Mouse (Mus musculus) megakaryocyte, adult 5-6 weeks (primary cell): Measurements from ENCODE around the gene Gprc5c. TPM values are rescaled to one million over a fixed set of nuclear protein-coding genes. Genes with fewer than 3 reads are reported as not detected.

Experiments used
- ATAC-seq: 2 replicates; pipeline ENCODE4 v1.8.0; 2016; ENCODE audit warnings: mild to moderate bottlenecking, inconsistent platforms; ENCODE audit not compliant: poor library complexity, severe bottlenecking
- total RNA-seq, 2 experiments: library from RNA; stranded (forward) in 1 of 2; stranded (reverse) in 1 of 2; fragments of 153-499, 151-499 nt in 1 of 2; fragments of 221-1000, 200-1000 nt in 1 of 2; gene quantifications; 2 replicates each; pipeline versions ENCODE4 v1.2.3 to v1.2.4; 2015 to 2017

Gene Gprc5c
- total RNA-seq (2015) (0.04 and 0.32 TPM in 2 replicates), total RNA-seq (2017) (0.37 and 0.89 TPM in 2 replicates)

- ATAC-seq: peak; percentile 51
These were observed at the start of gene Gprc5c for GRCm38 (mm10) chr11:114850452-114851268. TSS of gene Gprc5c (plus strand) at chr11:114851152.

GRCm38 (mm10) chr11:114801906-114802305 lies 49.0 kb upstream of the Gprc5c start:
- no peak for ATAC-seq

- ATAC-seq: no peak
These were observed 48.2 kb upstream of the Gprc5c start for GRCm38 (mm10) chr11:114802540-114803267.

DNA sequence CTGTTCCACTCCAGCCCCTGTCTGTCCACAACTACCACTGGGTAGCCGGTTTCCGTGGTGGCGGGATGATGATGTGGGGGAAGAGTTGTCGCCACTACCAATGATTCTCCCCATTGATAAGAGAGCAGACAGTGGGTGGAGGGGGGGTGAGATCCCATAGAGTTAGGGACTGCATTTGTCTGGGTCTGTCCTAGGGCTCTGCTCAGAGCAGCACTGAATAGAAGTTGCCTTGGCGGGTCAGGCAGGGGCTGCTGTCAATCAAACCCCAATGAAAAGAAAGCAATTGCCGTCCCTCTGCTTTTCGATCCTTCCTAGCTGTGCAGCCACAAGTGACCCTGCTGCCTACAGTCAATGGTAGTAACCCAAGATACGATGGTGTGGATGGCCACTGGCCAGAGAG lies 47.0 kb upstream of the Gprc5c start:
- ATAC-seq: no peak

DNA sequence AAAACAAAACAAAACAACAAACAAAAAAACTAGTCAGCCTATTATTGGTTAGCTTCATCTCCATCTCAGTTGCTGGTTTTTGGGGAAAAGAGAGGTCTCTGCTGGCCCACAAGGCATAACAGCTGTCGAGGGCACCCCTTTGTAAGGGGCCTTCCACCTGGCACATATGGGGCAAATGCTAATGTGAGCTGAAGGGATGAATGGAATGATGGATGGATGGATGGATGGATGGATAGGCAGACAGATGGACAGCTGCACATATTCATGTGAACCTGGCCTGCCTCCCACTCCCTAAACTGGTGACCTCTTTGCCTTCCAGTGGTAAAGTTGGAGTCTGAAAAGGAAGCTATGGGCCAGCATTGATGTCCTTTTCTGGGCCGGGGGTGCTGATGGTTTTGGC lies 43.9 kb upstream of the Gprc5c start:
- ATAC-seq: no peak

- ATAC-seq: no peak; the same call in 1 of the 2 replicates
These were observed 43.1 kb upstream of the Gprc5c start for GRCm38 (mm10) chr11:114807686-114808427.

- no peak for ATAC-seq
These were observed 41.6 kb upstream of the Gprc5c start for GRCm38 (mm10) chr11:114809371-114809770.

- no peak for ATAC-seq
These were observed 40.6 kb upstream of the Gprc5c start for GRCm38 (mm10) chr11:114810344-114810743.

GRCm38 (mm10) chr11:114812731-114813240 lies 38.2 kb upstream of the Gprc5c start:
- peak; percentile 85 for ATAC-seq

- peak; percentile 27; the same call in 1 of the 2 replicates for ATAC-seq
These were observed 35.9 kb upstream of the Gprc5c start for GRCm38 (mm10) chr11:114814873-114815592.

- ATAC-seq: no peak
These were observed 34.0 kb upstream of the Gprc5c start for GRCm38 (mm10) chr11:114816934-114817333.

- peak; percentile 67 for ATAC-seq
These were observed 32.8 kb upstream of the Gprc5c start for GRCm38 (mm10) chr11:114818185-114818584.

DNA sequence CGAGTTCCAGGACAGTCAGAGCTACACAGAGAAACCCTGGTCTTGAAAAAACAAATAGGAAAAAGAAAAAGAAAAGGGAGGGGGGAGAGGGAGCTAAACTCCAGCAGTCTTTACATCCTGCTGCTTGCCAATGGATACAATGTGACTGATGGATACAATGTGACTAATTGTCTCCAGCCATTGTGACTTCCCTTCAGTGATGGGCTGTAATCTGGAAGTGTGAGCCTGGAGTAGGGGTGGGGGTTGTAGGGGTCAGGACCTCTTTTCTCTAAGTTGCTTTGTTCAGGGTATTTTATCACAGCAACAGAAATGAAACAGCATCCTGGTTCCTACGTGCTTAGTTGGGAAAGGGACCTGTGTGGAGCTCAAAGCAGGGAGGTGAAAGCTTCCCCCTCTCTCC lies 31.8 kb upstream of the Gprc5c start:
- no peak for ATAC-seq

GRCm38 (mm10) chr11:114820444-114820843 lies 30.5 kb upstream of the Gprc5c start:
- ATAC-seq: no peak

- ATAC-seq: peak; percentile 68
These were observed 29.6 kb upstream of the Gprc5c start for GRCm38 (mm10) chr11:114821325-114821724.

- no peak for ATAC-seq
These were observed 28.2 kb upstream of the Gprc5c start for GRCm38 (mm10) chr11:114822727-114823126.

GRCm38 (mm10) chr11:114823199-114823725 lies 27.7 kb upstream of the Gprc5c start:
- no peak for ATAC-seq

DNA sequence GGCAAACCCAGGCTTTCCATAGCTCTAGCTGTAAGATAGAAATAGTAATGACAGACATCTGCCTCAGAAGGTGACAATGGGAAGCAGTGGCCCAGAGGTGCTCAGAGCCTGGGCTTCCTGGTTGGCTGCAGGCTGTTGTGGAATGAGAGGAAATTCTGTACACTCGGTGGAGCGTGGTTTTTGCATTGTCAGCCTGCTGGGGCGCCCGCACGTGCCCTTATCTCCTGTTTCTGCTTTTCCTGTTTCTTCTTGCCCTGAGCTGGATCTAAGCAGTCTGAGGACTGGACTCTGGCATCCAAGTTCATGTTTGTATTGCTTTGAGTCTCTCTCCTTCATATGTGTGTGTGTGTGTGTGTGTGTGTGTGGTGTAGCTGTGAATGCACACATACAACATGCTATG lies 24.3 kb upstream of the Gprc5c start:
- ATAC-seq: peak; percentile 44; the same call in 1 of the 2 replicates

DNA sequence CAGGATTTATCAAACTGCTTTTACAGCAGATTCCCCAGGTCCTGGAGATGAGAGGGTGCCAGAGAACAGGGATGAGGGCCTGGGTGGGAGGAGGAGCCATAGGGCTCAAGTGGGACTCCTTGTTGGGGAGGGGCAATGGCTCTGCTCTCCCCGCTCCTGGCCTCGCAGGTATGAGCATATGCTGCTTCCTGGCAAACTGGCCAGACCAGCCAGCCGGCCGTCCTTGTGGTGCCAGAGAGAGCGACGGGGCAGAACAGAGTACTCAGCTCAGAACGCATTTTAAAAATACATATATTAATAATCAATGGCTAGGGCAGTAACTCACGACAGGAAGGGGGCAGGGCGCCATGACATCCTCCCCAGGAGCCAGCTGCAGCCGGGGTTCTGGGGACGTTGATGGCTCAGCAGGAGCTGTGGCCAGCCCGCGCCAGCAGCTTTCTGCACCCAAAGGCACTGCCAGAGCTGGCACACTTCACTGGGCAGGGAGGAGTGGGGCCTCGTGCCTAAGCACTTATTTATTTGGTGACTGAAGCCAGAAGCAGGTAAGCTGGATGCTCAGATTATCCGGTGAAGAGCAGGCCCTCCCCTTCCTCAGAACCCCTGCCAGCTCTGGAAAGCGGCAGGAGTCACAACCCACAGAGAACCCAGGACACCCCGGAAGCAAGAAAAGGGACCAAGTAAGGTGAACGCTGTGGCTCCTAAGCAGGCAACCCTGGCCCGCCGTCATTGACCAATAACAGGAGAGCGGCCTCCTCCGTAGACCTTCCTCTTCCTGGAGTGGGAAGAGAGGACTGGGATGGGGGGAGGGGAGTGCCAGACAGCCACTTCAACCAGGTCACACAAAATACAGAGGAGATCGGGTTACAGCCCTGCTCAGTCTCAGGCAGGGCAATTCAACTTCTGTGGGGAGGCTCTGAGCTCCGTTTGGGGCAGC lies 21.2 kb upstream of the Gprc5c start:
- ATAC-seq: peak; percentile 68
